Mouse (Mus musculus) lung, postnatal 0 days (tissue): ENCODE measurements around the gene Dusp1. TPM values are rescaled to one million over a fixed set of nuclear protein-coding genes. Genes with fewer than 3 reads are reported as not detected.

Experiments
- ATAC-seq: fragments of 200-750 bp; cut with Nextera tagmentation; 2 replicates; pipeline ENCODE4 v1.8.0; 2017; ENCODE audit warnings: moderate library complexity
- DNase-seq: peaks from one replicate; pipeline ENCODE4 v3.0.0-alpha.2; 2016; ENCODE audit warnings: low spot score
- H3K27ac ChIP-seq: fragments of 300-500 bp; sonication (generic); 2 replicates; pipeline ENCODE4 v1.5.1; 2014; ENCODE audit warnings: antibody characterized with exemption, mild to moderate bottlenecking, low read length, mixed read lengths
- H3K27me3 ChIP-seq: fragments of 300-500 bp; sonication (generic); replicated peaks from 2 replicates; pipeline ENCODE4 v1.6.1; 2014; ENCODE audit warnings: low read length, mixed read lengths; ENCODE audit not compliant: insufficient read depth
- H3K36me3 ChIP-seq: fragments of 300-500 bp; sonication (generic); 2 replicates; pipeline ENCODE4 v1.6.1; 2014; ENCODE audit warnings: low read length, mixed read lengths; ENCODE audit not compliant: insufficient read depth
- H3K4me1 ChIP-seq: fragments of 300-500 bp; sonication (generic); 2 replicates; pipeline ENCODE4 v1.6.1; 2014; ENCODE audit warnings: antibody characterized with exemption, low read depth, low read length, mixed read lengths; ENCODE audit not compliant: insufficient read depth
- H3K4me2 ChIP-seq: fragments of 300-500 bp; sonication (generic); replicated peaks from 2 replicates; pipeline ENCODE4 v1.6.1; 2014; ENCODE audit warnings: low read depth, mild to moderate bottlenecking, low read length, moderate library complexity, mixed read lengths
- H3K4me3 ChIP-seq: fragments of 300-500 bp; sonication (generic); 2 replicates; pipeline ENCODE4 v1.5.1; 2014; ENCODE audit warnings: low read depth, low read length
- H3K9ac ChIP-seq: fragments of 300-500 bp; sonication (generic); replicated peaks from 2 replicates; pipeline ENCODE4 v1.6.1; 2014; ENCODE audit warnings: low read depth, mild to moderate bottlenecking
- H3K9me3 ChIP-seq: fragments of 300-500 bp; sonication (generic); 2 replicates; pipeline ENCODE4 v1.6.1; 2016; ENCODE audit warnings: low read length, mixed read lengths
- CTCF ChIP-seq: IDR thresholded peaks from 2 replicates; pipeline ENCODE4 v1.5.1; 2016; ENCODE audit warnings: antibody characterized with exemption, mild to moderate bottlenecking
- EP300 ChIP-seq: IDR thresholded peaks from 2 replicates; pipeline ENCODE4 v1.6.1; 2016; ENCODE audit warnings: antibody characterized with exemption, mild to moderate bottlenecking, control low read depth
- WGBS: fragments of 180-500 bp; shearing (Covaris S2); extraction: QIAGEN DNeasy Blood & Tissue Kit; methylation state at CpG from one replicate; pipeline ENCODE4 v1.1.7; 2014; 5-methylcytosine and 5-hydroxymethylcytosine counted together
- polyA plus RNA-seq: library from polyadenylated mRNA; unstranded; fragments of >200 nt; fragmentation: Nextera tagmentation; extraction: Ambion mirVana; gene quantifications from 2 replicates; pipeline ENCODE4 v1.2.1, GENCODE M21; 2015

The Dusp1 gene
- polyA plus RNA-seq, 1 experiment from 2014 or later = 79.3 TPM

- Histone ChIP-seq H3K4me1 (0 out of 2 replicates have a peak, but pooled peaks cover 3% of the 10 kb centered on the region), H3K27me3 (no peaks in the 10 kb centered on the region), H3K27ac (no peak overlapping the region), H3K36me3 (no peaks in the 10 kb centered on the region), H3K4me2 (no peak overlapping the region), H3K9ac (no peak overlapping the region), H3K9me3 (no peaks in the 10 kb centered on the region), H3K4me3 (no peak overlapping the region)
- 92% methylated on average over 9 of the region's 9 CpGs for WGBS
- ATAC-seq = no peak
- no peak for TF ChIP-seq EP300
- no peak for TF ChIP-seq CTCF
- DNase-seq = no peak
Observed at GRCm38 (mm10) chr17:26527291-26527690, 34.6 kb downstream of the Dusp1 start.

GRCm38 (mm10) chr17:26525316-26525715 is 36.6 kb downstream of the Dusp1 start:
- Histone ChIP-seq H3K36me3 (no peaks in the 10 kb centered on the region), H3K9ac (no peak overlapping the region), H3K27me3 (no peaks in the 10 kb centered on the region), H3K4me2 (no peak overlapping the region), H3K9me3 (no peaks in the 10 kb centered on the region), H3K27ac (no peak overlapping the region), H3K4me1 (no peaks in the 10 kb centered on the region), H3K4me3 (no peak overlapping the region)
- DNase-seq (peak; percentile 25), ATAC-seq (no peak)
- 60% methylated on average over 7 of the region's 7 CpGs for WGBS
- TF ChIP-seq CTCF = no peak
- no peak for TF ChIP-seq EP300

GRCm38 (mm10) chr17:26524801-26525200 is 37.1 kb downstream of the Dusp1 start:
- Histone ChIP-seq H3K27me3 (no peaks in the 10 kb centered on the region), H3K9ac (no peak overlapping the region), H3K4me3 (no peak overlapping the region), H3K36me3 (no peaks in the 10 kb centered on the region), H3K27ac (no peak overlapping the region), H3K9me3 (no peaks in the 10 kb centered on the region), H3K4me1 (no peaks in the 10 kb centered on the region), H3K4me2 (no peak overlapping the region)
- TF ChIP-seq CTCF (no peak), EP300 (no peak)
- ATAC-seq = no peak
- 85% methylated on average over 4 of the region's 4 CpGs for WGBS
- no peak for DNase-seq

- H3K4me3 ChIP-seq = no peak overlapping the region
- H3K27ac ChIP-seq = no peak overlapping the region
- TF ChIP-seq CTCF = no peak
- no peak for TF ChIP-seq EP300
- H3K27me3 ChIP-seq = no peaks in the 10 kb centered on the region
- H3K4me2 ChIP-seq = no peak overlapping the region
- ATAC-seq (no peak), DNase-seq (no peak)
- no peak overlapping the region for H3K9ac ChIP-seq
- H3K36me3 ChIP-seq = no peaks in the 10 kb centered on the region
- no peaks in the 10 kb centered on the region for H3K9me3 ChIP-seq
- no peaks in the 10 kb centered on the region for H3K4me1 ChIP-seq
Observed at GRCm38 (mm10) chr17:26524316-26524715, 37.6 kb downstream of the Dusp1 start.

GRCm38 (mm10) chr17:26522711-26523110 is 39.2 kb downstream of the Dusp1 start:
- ATAC-seq (no peak), DNase-seq (no peak)
- H3K36me3 ChIP-seq = no peaks in the 10 kb centered on the region
- no peaks in the 10 kb centered on the region for H3K27me3 ChIP-seq
- no peaks in the 10 kb centered on the region for H3K4me1 ChIP-seq
- 44% methylated on average over 4 of the region's 4 CpGs for WGBS
- no peak for TF ChIP-seq EP300
- TF ChIP-seq CTCF = no peak
- no peak overlapping the region for H3K4me2 ChIP-seq
- H3K9ac ChIP-seq = no peak overlapping the region
- H3K4me3 ChIP-seq = no peak overlapping the region
- H3K27ac ChIP-seq = no peak overlapping the region
- H3K9me3 ChIP-seq = no peaks in the 10 kb centered on the region

- Histone ChIP-seq H3K4me3 (no peak overlapping the region), H3K4me2 (no peak overlapping the region), H3K36me3 (no peaks in the 10 kb centered on the region), H3K27me3 (no peaks in the 10 kb centered on the region), H3K9me3 (no peaks in the 10 kb centered on the region), H3K27ac (no peak overlapping the region), H3K9ac (no peak overlapping the region), H3K4me1 (no peaks in the 10 kb centered on the region)
- 75% methylated on average over 3 of the region's 3 CpGs for WGBS
- ATAC-seq (no peak), DNase-seq (no peak)
- TF ChIP-seq CTCF (no peak), EP300 (no peak)
Observed at GRCm38 (mm10) chr17:26518306-26518705, 43.6 kb downstream of the Dusp1 start.

GRCm38 (mm10) chr17:26515675-26516074 is 46.3 kb downstream of the Dusp1 start:
- TF ChIP-seq EP300 (0 out of 2 replicates have a peak, but pooled peaks have one; percentile 21), CTCF (no peak)
- no peaks in the 10 kb centered on the region for H3K27me3 ChIP-seq
- H3K27ac ChIP-seq = no peak overlapping the region; the same call in 1 of the 2 replicates
- 55% methylated on average over 4 of the region's 4 CpGs for WGBS
- H3K4me3 ChIP-seq = no peak overlapping the region
- no peak overlapping the region for H3K9ac ChIP-seq
- ATAC-seq (peak; percentile 29), DNase-seq (peak; percentile 77)
- H3K4me1 ChIP-seq = peaks cover 6% of the 10 kb centered on the region; the same call in 1 of the 2 replicates
- H3K4me2 ChIP-seq = no peak overlapping the region
- no peaks in the 10 kb centered on the region for H3K36me3 ChIP-seq
- H3K9me3 ChIP-seq = no peaks in the 10 kb centered on the region
